Mouse (Mus musculus) stomach, postnatal 0 days (tissue): ENCODE measurements around the gene Hspb7.

Experiments used
- CTCF ChIP-seq: IDR thresholded peaks from 2 replicates; pipeline ENCODE4 v1.5.1; 2016; ENCODE audit warnings: antibody characterized with exemption, low read depth, mild to moderate bottlenecking, moderate library complexity
- EP300 ChIP-seq: optimal IDR thresholded peaks from 2 replicates; pipeline ENCODE3; 2016; ENCODE audit warnings: antibody characterized with exemption

DNA sequence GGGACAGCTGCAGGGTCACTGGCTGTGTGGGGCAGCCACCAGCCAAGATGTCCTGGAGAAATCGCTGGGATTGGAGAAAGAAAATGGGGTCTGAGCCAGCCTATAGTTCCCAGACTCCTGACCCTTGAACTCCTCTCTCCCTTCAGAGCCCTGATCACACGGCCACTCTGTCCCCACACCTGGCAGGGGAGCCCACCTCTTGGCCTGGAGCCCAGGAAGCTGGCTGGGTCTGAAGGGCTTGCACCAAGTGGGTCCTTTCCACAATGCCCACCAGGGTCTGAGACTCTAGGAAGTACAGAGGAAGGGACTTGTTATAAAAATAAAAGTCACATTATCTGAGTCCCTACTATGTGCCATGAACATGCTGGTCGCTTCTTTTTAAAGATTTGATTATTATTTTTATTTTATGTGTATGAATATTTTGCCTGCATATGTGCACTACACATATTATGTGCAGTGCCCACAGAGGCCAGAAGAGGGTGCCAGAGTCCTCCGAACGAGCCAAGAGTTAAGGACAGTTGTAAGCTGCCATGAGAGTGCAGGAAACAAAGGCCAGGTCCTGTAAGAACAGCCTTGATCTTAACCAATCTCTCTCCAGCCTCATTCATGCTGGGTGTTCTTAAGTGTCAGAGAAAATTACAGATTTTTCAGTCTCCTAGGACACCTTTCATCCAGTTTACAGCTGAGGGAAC lies 33.3 kb upstream of the Hspb7 start:
- peak; percentile 93 for TF ChIP-seq CTCF
- TF ChIP-seq EP300, result no peak
